In the genomic region with DNA sequence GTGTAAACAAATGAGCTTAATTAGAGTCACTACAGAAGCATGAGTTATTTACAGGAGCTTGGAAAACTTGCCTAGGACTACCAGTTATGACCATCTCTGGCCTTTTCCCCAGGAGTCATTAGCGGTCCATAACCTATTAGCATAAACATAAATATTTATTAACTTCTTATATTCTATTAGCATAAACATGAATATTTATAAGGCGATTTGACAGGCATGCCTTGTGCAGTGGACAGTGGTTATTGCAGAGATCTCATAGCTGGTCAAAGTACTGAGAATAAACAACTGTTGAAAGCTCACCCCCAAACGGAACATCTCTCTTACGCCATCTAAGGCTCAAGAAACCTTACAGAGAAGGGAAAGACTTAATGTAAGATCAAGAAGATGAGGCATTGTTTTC, we compare ENCODE assay signal across 24 mouse cellular contexts. TPM values are rescaled to one million over a fixed set of nuclear protein-coding genes. Genes with fewer than 3 reads are reported as not detected.
"Had no signal": no experiment of that assay in that cellular context is flagged by ENCODE, and none has a peak within 500 bp of the region (broad histone marks: within the 10 kb centered on the region; RNA-seq: fewer than 3 reads in every experiment).

No protein-coding gene starts in this region.

- H3K4me3 ChIP-seq: liver, embryonic 13.5 days; liver, embryonic 15.5 days; lung, embryonic 15.5 days; megakaryocyte, embryonic 14.5 days; neural tube, embryonic 12.5 days; stomach, embryonic 15.5 days had no signal

- H3K4me2 ChIP-seq: liver, embryonic 13.5 days; liver, embryonic 15.5 days; lung, embryonic 15.5 days; neural tube, embryonic 12.5 days; stomach, embryonic 15.5 days had no signal

- H3K9me3 ChIP-seq: liver, embryonic 13.5 days; liver, embryonic 15.5 days; lung, embryonic 15.5 days; neural tube, embryonic 12.5 days; stomach, embryonic 15.5 days had no signal

- H3K27ac ChIP-seq: liver, embryonic 13.5 days; liver, embryonic 15.5 days; lung, embryonic 15.5 days; macrophage; neural tube, embryonic 12.5 days; stomach, embryonic 15.5 days; stomach, postnatal 0 days had no signal

- ATAC-seq: liver, postnatal 0 days; lung, postnatal 0 days had no signal

- H3K36me3 ChIP-seq: liver, embryonic 13.5 days; liver, embryonic 15.5 days; lung, embryonic 15.5 days; neural tube, embryonic 12.5 days; stomach, embryonic 15.5 days had no signal

- H3K27me3 ChIP-seq: liver, embryonic 15.5 days; lung, embryonic 15.5 days; neural tube, embryonic 12.5 days; stomach, embryonic 15.5 days had no signal

- H3K9ac ChIP-seq: liver, embryonic 13.5 days; liver, embryonic 15.5 days; liver, postnatal 0 days; lung, embryonic 15.5 days; neural tube, embryonic 12.5 days; stomach, embryonic 15.5 days had no signal

- H3K4me1 ChIP-seq: liver, embryonic 13.5 days; liver, embryonic 15.5 days; lung, embryonic 15.5 days; neural tube, embryonic 12.5 days; stomach, embryonic 15.5 days had no signal

- DNase-seq: liver, embryonic 13.5 days; liver, postnatal 0 days; lung, adult 2 months; lung, postnatal 14 days; lung, postnatal 36 days; right cerebral cortex, postnatal 14 days; thymus, adult 2 months; thymus, postnatal 25 days; thymus, postnatal 4 days had no signal

RNA-seq across cellular contexts. Expression of a gene that starts 4.4 kb away (rescaled TPM):
- total RNA-seq: megakaryocyte progenitor cell, adult 5-6 weeks; monocyte, adult 5-6 weeks had no signal
- polyA plus RNA-seq: liver, embryonic 13.5 days; liver, embryonic 15.5 days; liver, postnatal 0 days; lung, adult 2 months; lung, embryonic 15.5 days; lung, postnatal 0 days; macrophage; neural tube, embryonic 12.5 days; neural tube, embryonic 14.5 days; spleen, adult 2 months; stomach, embryonic 15.5 days; stomach, postnatal 0 days; urinary bladder, adult 2 months had no signal

RNA-seq across cellular contexts. Expression of a gene that starts 7.6 kb away (rescaled TPM):
- total RNA-seq: megakaryocyte progenitor cell, adult 5-6 weeks; monocyte, adult 5-6 weeks; neutrophil, adult 5-6 weeks had no signal
- polyA plus RNA-seq: liver, embryonic 13.5 days; liver, embryonic 15.5 days; liver, postnatal 0 days; lung, adult 2 months; lung, embryonic 15.5 days; lung, postnatal 0 days; macrophage; neural tube, embryonic 12.5 days; neural tube, embryonic 14.5 days; spleen, adult 2 months; stomach, embryonic 15.5 days; stomach, postnatal 0 days; urinary bladder, adult 2 months had no signal

RNA-seq across cellular contexts. Expression of a gene that starts 19.0 kb away (rescaled TPM):
- total RNA-seq: megakaryocyte progenitor cell, adult 5-6 weeks; monocyte, adult 5-6 weeks; neutrophil, adult 5-6 weeks had no signal
- polyA plus RNA-seq: liver, embryonic 13.5 days; liver, embryonic 15.5 days; liver, postnatal 0 days; lung, adult 2 months; lung, embryonic 15.5 days; lung, postnatal 0 days; macrophage; neural tube, embryonic 12.5 days; neural tube, embryonic 14.5 days; spleen, adult 2 months; stomach, embryonic 15.5 days; stomach, postnatal 0 days; testis, adult 2 months; urinary bladder, adult 2 months had no signal

RNA-seq across cellular contexts. Expression of a gene that starts 27.6 kb away (rescaled TPM):
- total RNA-seq: megakaryocyte progenitor cell, adult 5-6 weeks; monocyte, adult 5-6 weeks; neutrophil, adult 5-6 weeks had no signal
- polyA plus RNA-seq: liver, embryonic 13.5 days; liver, embryonic 15.5 days; liver, postnatal 0 days; lung, adult 2 months; lung, embryonic 15.5 days; lung, postnatal 0 days; macrophage; neural tube, embryonic 12.5 days; neural tube, embryonic 14.5 days; spleen, adult 2 months; stomach, embryonic 15.5 days; stomach, postnatal 0 days; testis, adult 2 months; thymus, adult 2 months; urinary bladder, adult 2 months had no signal
